Mouse (Mus musculus) C2C12 (cell line): ENCODE measurements around the gene Bmi1.

Source experiments
- CEBPB ChIP-seq: IDR thresholded peaks from one replicate; pipeline ENCODE4 v1.6.1; 2011; ENCODE audit warnings: low read depth, mild to moderate bottlenecking, control low read depth, moderate library complexity
- CTCF ChIP-seq: IDR thresholded peaks from one replicate; pipeline ENCODE4 v1.5.1; 2011; ENCODE audit not compliant: control insufficient read depth, insufficient read depth, insufficient read length
- MAX ChIP-seq: IDR thresholded peaks from one replicate; pipeline ENCODE4 v1.6.1; 2011; ENCODE audit warnings: mild to moderate bottlenecking, control low read depth
- MYOD1 ChIP-seq: IDR thresholded peaks from one replicate; pipeline ENCODE4 v1.6.1; 2011; ENCODE audit warnings: low read depth; ENCODE audit not compliant: control insufficient read depth, insufficient read length
- USF1 ChIP-seq: IDR thresholded peaks from one replicate; pipeline ENCODE4 v1.6.1; 2011; ENCODE audit warnings: low read depth, mild to moderate bottlenecking, control low read depth, moderate library complexity

DNA sequence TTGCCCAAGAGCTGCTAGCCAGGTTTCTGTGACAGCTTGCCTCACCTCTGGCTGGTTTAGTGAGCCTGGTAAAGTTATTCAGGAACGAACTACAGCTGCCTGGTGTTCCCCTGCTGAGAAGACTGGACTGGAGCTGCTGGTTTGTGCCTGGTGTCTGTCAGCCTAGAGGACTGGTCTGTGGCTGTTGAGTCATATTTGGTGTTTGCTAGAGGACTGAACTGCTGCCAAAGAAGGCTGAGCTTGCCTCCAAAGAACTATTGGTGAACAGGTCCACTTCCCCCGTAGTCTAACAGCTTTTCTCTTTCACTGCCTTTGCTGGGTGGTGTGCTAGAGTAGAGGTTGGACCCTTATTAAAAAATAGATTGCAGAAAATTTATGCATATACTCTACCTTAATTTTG lies 36.3 kb downstream of the Bmi1 start:
- no peak for TF ChIP-seq USF1
- no peak for TF ChIP-seq CEBPB
- TF ChIP-seq CTCF: no peak
- TF ChIP-seq MYOD1: no peak
- TF ChIP-seq MAX: no peak
